Mouse (Mus musculus): Measurements from ENCODE around the gene Pyurf.

Gene Pyurf

DNA sequence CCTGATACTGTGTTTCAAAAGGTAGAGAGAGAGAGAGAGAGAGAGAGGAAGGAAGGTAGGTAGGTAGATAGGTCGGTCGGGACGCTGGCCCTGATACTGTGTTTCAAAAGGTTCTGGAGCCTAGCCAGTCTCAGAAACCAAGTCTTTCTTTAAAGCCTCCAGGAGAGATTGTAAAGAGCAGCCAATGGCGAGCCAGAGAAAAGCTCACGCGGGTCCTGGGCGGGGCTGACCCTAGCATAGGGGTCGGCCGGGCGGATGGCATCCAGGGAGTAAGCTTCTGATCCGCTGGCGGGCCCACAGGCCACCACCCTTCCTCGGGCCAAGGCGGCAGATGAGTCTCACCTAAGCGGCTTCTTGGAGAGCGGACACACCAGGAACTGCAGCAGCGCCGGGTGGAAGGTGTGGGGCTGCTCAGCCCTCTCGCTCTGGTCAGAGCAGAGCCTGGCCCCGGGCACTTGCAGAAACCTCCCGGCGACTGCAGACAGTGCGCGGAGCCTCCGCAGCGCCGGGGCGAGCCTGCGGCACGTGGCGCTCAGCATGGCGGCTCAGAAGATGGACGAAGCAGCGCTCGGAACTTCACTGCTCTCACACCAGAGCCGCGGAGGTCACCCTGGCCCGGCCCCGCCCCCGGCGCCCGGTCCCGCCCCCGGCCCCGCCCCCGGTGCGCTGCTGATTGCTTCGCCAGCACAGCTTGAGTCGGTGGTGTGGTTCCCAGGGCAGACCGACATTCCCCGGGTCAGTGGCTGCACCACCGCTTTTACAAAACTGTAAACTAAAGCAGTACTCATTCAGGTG lies at the start of gene Pyurf:
TSS of gene Pyurf (minus strand) at position 612 of the 795 bp plus-strand sequence.
- DNase-seq (ENCODE audit: extremely low read depth, insufficient read length, low spot score), result peak; percentile 93

- no peak for DNase-seq (ENCODE audit: extremely low read depth, insufficient read length, low spot score)
Measured at GRCm38 (mm10) chr6:57721347-57721746, 29.5 kb upstream of the Pyurf start.

GRCm38 (mm10) chr6:57711726-57712125 lies 19.8 kb upstream of the Pyurf start:
- DNase-seq (ENCODE audit: extremely low read depth, insufficient read length, low spot score), result peak; percentile 5

GRCm38 (mm10) chr6:57706721-57707120 lies 14.8 kb upstream of the Pyurf start:
- DNase-seq (ENCODE audit: extremely low read depth, insufficient read length, low spot score), result no peak

DNA sequence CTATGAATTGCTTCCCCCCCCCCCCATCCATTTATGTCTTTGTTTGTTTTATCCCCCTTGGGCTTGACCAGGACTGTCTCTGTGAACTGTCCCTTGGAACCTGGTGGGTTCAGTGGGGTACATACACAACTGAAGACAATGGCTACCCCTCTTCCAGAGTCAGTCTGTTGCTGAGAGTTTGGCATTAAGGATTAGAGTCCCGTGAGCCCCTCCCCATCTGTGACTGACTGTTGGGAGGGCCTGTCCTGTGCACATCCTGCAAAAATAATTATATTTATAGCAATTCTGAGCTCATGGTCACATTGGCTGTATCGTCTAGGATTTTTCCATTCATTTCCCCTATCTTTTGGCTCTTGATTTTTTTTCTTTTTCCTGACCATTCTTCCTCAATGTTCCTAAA lies 11.8 kb upstream of the Pyurf start:
- peak; percentile 11 for DNase-seq (ENCODE audit: extremely low read depth, insufficient read length, low spot score)

- DNase-seq (ENCODE audit: extremely low read depth, insufficient read length, low spot score), result peak; percentile 96
Measured at GRCm38 (mm10) chr6:57702743-57703499, 11.0 kb upstream of the Pyurf start.

DNA sequence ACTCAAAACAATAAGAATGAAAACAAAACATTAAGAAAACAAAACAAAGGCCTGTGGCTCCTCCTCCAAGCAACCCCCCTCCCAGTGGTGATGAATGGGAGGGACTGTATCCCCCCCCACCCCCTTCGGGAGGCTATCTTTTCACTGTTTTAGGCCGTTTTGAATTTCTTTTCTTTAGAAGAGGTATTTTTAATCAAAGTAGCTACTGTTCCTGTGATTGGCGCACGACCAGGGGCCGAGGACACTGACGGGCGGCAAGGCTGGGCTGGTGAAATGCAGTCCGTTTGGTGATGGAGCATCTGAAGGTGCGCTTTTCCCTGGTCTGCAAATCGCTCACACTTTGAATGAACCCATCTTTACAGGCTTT lies 10.5 kb upstream of the Pyurf start, which contains the start of gene Lancl2:
TSS of gene Lancl2 (plus strand) at position 165 of the 367 bp plus-strand sequence.
- no peak for DNase-seq (ENCODE audit: extremely low read depth, insufficient read length, low spot score)

- no peak for DNase-seq (ENCODE audit: extremely low read depth, insufficient read length, low spot score)
Measured at GRCm38 (mm10) chr6:57701686-57702085, 9.8 kb upstream of the Pyurf start.

DNA sequence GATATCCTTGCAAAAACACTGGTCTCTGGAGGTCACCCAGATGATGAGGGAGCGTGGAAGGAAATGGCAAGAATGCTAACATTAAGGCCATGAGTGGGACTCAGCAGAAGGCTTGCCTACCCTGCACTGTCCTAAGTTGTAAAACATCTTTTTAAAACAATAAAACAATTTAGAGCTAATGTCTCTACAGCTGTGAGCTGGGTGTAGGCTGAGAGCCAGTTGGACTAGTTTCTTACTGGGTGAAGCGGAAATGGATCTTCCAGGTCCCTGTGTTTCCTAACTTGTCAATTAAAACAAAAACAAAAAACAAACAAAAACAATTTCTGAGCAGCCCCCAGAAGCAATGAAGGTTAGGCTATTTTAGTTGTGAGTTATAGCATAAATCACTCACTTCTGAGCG lies 1.2 kb upstream of the Pyurf start:
- no peak for DNase-seq (ENCODE audit: extremely low read depth, insufficient read length, low spot score)

DNA sequence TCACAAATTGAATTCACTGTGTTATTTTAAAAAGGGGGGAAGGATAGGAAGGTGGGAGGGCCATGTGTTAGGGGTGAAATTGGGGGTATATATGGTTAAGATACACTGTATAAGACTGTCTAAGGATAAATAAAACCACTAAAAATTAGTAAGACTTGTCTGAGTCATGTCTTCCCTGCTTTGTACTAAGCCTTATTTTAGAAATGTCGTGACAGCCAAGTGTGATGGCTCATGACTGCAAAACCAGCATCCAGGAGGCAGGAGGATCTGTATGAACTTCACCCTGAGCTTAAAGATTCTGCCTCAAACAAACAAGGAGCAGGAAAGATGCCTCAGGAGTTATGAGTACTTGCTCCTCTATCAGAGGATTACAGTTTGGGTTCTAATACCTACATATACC lies 7.7 kb downstream of the Pyurf start:
- DNase-seq (ENCODE audit: extremely low read depth, insufficient read length, low spot score), result no peak

GRCm38 (mm10) chr6:57661295-57661694 lies 30.6 kb downstream of the Pyurf start:
- no peak for DNase-seq (ENCODE audit: extremely low read depth, insufficient read length, low spot score)

- no peak for DNase-seq (ENCODE audit: extremely low read depth, insufficient read length, low spot score)
Measured at GRCm38 (mm10) chr6:57647256-57647655, 44.6 kb downstream of the Pyurf start.

- DNase-seq (ENCODE audit: extremely low read depth, insufficient read length, low spot score), result peak; percentile 87
Measured at GRCm38 (mm10) chr6:57641789-57642188, 50.1 kb downstream of the Pyurf start.

DNA sequence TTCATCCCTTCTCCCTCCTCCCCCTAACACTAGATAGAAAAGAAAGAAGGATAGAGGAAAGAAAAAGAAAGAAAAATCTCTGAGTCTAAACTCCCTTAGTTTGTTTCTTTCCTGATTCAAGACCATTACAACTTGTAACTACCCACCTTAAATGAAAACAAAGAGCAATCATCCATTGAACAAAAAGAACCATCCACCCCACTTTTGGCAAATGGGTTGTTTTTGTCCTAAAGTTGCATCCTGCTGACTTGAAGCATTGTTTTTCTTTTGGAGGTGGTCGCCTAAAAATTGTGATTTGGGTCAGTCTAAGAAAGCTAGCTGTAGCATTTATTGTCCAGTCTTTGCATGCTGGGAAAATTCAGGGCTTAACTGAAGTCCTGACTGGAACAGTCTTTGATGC lies 52.3 kb downstream of the Pyurf start:
- DNase-seq (ENCODE audit: extremely low read depth, insufficient read length, low spot score), result no peak
